Mouse (Mus musculus) embryo, embryonic 9.5 days (tissue): Measurements from ENCODE around the gene Smndc1.

ENCODE experiments used
- DNase-seq: peaks from one replicate; pipeline ENCODE4 v3.0.0-alpha.2; 2017; ENCODE audit errors: extremely low spot score

The Smndc1 gene

GRCm38 (mm10) chr19:53390495-53391007 is at the start of gene Smndc1:
TSS of gene Smndc1 (minus strand) at chr19:53390578.
- DNase-seq: peak; percentile 99

- no peak for DNase-seq
Measured at GRCm38 (mm10) chr19:53439340-53439739, 49.0 kb upstream of the Smndc1 start.

GRCm38 (mm10) chr19:53437991-53438390 is 47.6 kb upstream of the Smndc1 start:
- DNase-seq: no peak

- DNase-seq: no peak
Measured at GRCm38 (mm10) chr19:53437311-53437958, 47.1 kb upstream of the Smndc1 start.

- no peak for DNase-seq
Measured at GRCm38 (mm10) chr19:53433949-53434689, 43.7 kb upstream of the Smndc1 start.

GRCm38 (mm10) chr19:53431003-53431402 is 40.6 kb upstream of the Smndc1 start:
- DNase-seq: no peak

- DNase-seq: no peak
Measured at GRCm38 (mm10) chr19:53430356-53430755, 40.0 kb upstream of the Smndc1 start.

- DNase-seq: no peak
Measured at GRCm38 (mm10) chr19:53427817-53428216, 37.4 kb upstream of the Smndc1 start.

GRCm38 (mm10) chr19:53427346-53427745 is 37.0 kb upstream of the Smndc1 start:
- DNase-seq: no peak

- DNase-seq: no peak
Measured at GRCm38 (mm10) chr19:53425824-53426223, 35.4 kb upstream of the Smndc1 start.

GRCm38 (mm10) chr19:53424629-53425028 is 34.3 kb upstream of the Smndc1 start:
- no peak for DNase-seq

GRCm38 (mm10) chr19:53423816-53424465 is 33.6 kb upstream of the Smndc1 start:
- no peak for DNase-seq

GRCm38 (mm10) chr19:53423341-53423753 is 33.0 kb upstream of the Smndc1 start:
- DNase-seq: no peak

GRCm38 (mm10) chr19:53422358-53423308 is 32.3 kb upstream of the Smndc1 start:
- DNase-seq: no peak

GRCm38 (mm10) chr19:53421583-53422188 is 31.3 kb upstream of the Smndc1 start:
- DNase-seq: no peak

GRCm38 (mm10) chr19:53420924-53421582 is 30.7 kb upstream of the Smndc1 start:
- DNase-seq: peak; percentile 85

- peak; percentile 64 for DNase-seq
Measured at GRCm38 (mm10) chr19:53419834-53420233, 29.5 kb upstream of the Smndc1 start.

GRCm38 (mm10) chr19:53415198-53415597 is 24.8 kb upstream of the Smndc1 start:
- DNase-seq: no peak

- no peak for DNase-seq
Measured at GRCm38 (mm10) chr19:53414650-53415049, 24.3 kb upstream of the Smndc1 start.

- DNase-seq: no peak
Measured at GRCm38 (mm10) chr19:53413617-53414380, 23.4 kb upstream of the Smndc1 start.
